Mouse (Mus musculus): Measurements from ENCODE around the gene Tnfrsf4. TPM values are rescaled to one million over a fixed set of nuclear protein-coding genes. Genes with fewer than 3 reads are reported as not detected.

Gene Tnfrsf4
- polyA plus RNA-seq, 1 experiment = 2.3 TPM

GRCm38 (mm10) chr4:155992241-155992905, 21.3 kb upstream of the Tnfrsf4 start, which contains the start of the genes B3galt6 and Sdf4:
B3galt6 (minus strand) TSS chr4:155992649.
Sdf4 (plus strand) TSS chr4:155992872.
- H3K36me3 ChIP-seq (replicated peaks; ENCODE audit: low read length) = peaks cover 30% of the 10 kb centered on the region
- H3K4me3 ChIP-seq (replicated peaks) = peak within 1 kb of the TSS; percentile 99
- no peaks in the 10 kb centered on the region for H3K27me3 ChIP-seq (replicated peaks)
- TF ChIP-seq FLI1 (IDR thresholded peaks at IDR 0.05; ENCODE audit: low read length) (no peak), GATA1 (IDR thresholded peaks at IDR 0.05; ENCODE audit: borderline replicate concordance, low read length) (no peak)
- no peaks in the 10 kb centered on the region for H3K9me3 ChIP-seq
- peaks cover 55% of the 10 kb centered on the region for H3K4me1 ChIP-seq

GRCm38 (mm10) chr4:155992906-155993547, 20.6 kb upstream of the Tnfrsf4 start:
- H3K9me3 ChIP-seq = no peaks in the 10 kb centered on the region
- H3K27me3 ChIP-seq (replicated peaks) = no peaks in the 10 kb centered on the region
- peak overlapping the region; percentile 97 for H3K4me3 ChIP-seq (replicated peaks)
- no peak for TF ChIP-seq GATA1 (IDR thresholded peaks at IDR 0.05; ENCODE audit: borderline replicate concordance, low read length)
- no peak for TF ChIP-seq FLI1 (IDR thresholded peaks at IDR 0.05; ENCODE audit: low read length)
- H3K4me1 ChIP-seq = peaks cover 60% of the 10 kb centered on the region
- H3K36me3 ChIP-seq (replicated peaks; ENCODE audit: low read length) = peaks cover 37% of the 10 kb centered on the region

GRCm38 (mm10) chr4:155993606-155994005, 20.0 kb upstream of the Tnfrsf4 start:
- H3K36me3 ChIP-seq (replicated peaks; ENCODE audit: low read length) = peaks cover 42% of the 10 kb centered on the region
- H3K4me3 ChIP-seq (replicated peaks) = peak overlapping the region; percentile 97
- peaks cover 57% of the 10 kb centered on the region for H3K4me1 ChIP-seq
- TF ChIP-seq GATA1 (IDR thresholded peaks at IDR 0.05; ENCODE audit: borderline replicate concordance, low read length) (no peak), FLI1 (IDR thresholded peaks at IDR 0.05; ENCODE audit: low read length) (no peak)
- H3K27me3 ChIP-seq (replicated peaks) = no peaks in the 10 kb centered on the region
- no peaks in the 10 kb centered on the region for H3K9me3 ChIP-seq

- Histone ChIP-seq H3K4me3 (replicated peaks) (no peak overlapping the region), H3K36me3 (replicated peaks; ENCODE audit: low read length) (peaks cover 92% of the 10 kb centered on the region), H3K4me1 (0 out of 2 replicates have a peak, but pooled peaks cover 3% of the 10 kb centered on the region), H3K9me3 (no peaks in the 10 kb centered on the region), H3K27me3 (replicated peaks) (no peaks in the 10 kb centered on the region)
- TF ChIP-seq FLI1 (IDR thresholded peaks at IDR 0.05; ENCODE audit: low read length) = no peak
Observed at GRCm38 (mm10) chr4:156004109-156004508, 9.5 kb upstream of the Tnfrsf4 start.

- TF ChIP-seq FLI1 (IDR thresholded peaks at IDR 0.05; ENCODE audit: low read length) (no peak), GATA1 (IDR thresholded peaks at IDR 0.05; ENCODE audit: borderline replicate concordance, low read length) (no peak)
- peaks cover 96% of the 10 kb centered on the region for H3K36me3 ChIP-seq (replicated peaks; ENCODE audit: low read length)
Observed at GRCm38 (mm10) chr4:156008369-156008768, 5.3 kb upstream of the Tnfrsf4 start.

GRCm38 (mm10) chr4:156014436-156014835, 793 bp downstream of the Tnfrsf4 start:
- Histone ChIP-seq H3K4me1 (peaks cover 28% of the 10 kb centered on the region), H3K36me3 (replicated peaks; ENCODE audit: low read length) (peaks cover 88% of the 10 kb centered on the region), H3K9me3 (no peaks in the 10 kb centered on the region), H3K4me3 (replicated peaks) (no peak overlapping the region), H3K27me3 (replicated peaks) (no peaks in the 10 kb centered on the region)
- TF ChIP-seq GATA1 (IDR thresholded peaks at IDR 0.05; ENCODE audit: borderline replicate concordance, low read length) (no peak), FLI1 (IDR thresholded peaks at IDR 0.05; ENCODE audit: low read length) (no peak)

More at GRCm38 (mm10) chr4:156008369-156008768, 5.3 kb upstream of the Tnfrsf4 start:
- Histone ChIP-seq H3K27me3 (replicated peaks) (no peaks in the 10 kb centered on the region), H3K4me3 (replicated peaks) (no peak overlapping the region), H3K4me1 (peaks cover 12% of the 10 kb centered on the region; the same call in 1 of the 2 replicates), H3K9me3 (no peaks in the 10 kb centered on the region)

- TF ChIP-seq GATA1 (IDR thresholded peaks at IDR 0.05; ENCODE audit: borderline replicate concordance, low read length) = no peak
- Histone ChIP-seq H3K9me3 (no peaks in the 10 kb centered on the region), H3K27me3 (replicated peaks) (no peaks in the 10 kb centered on the region), H3K36me3 (replicated peaks; ENCODE audit: low read length) (peaks cover 84% of the 10 kb centered on the region), H3K4me3 (replicated peaks) (no peak overlapping the region), H3K4me1 (peaks cover 20% of the 10 kb centered on the region)
Observed at GRCm38 (mm10) chr4:156019771-156020170, 6.1 kb downstream of the Tnfrsf4 start.

GRCm38 (mm10) chr4:156021381-156021780, 7.7 kb downstream of the Tnfrsf4 start:
- Histone ChIP-seq H3K36me3 (replicated peaks; ENCODE audit: low read length) (peaks cover 83% of the 10 kb centered on the region), H3K9me3 (no peaks in the 10 kb centered on the region), H3K4me3 (replicated peaks) (no peak overlapping the region), H3K4me1 (peaks cover 24% of the 10 kb centered on the region), H3K27me3 (replicated peaks) (no peaks in the 10 kb centered on the region)
- no peak for TF ChIP-seq GATA1 (IDR thresholded peaks at IDR 0.05; ENCODE audit: borderline replicate concordance, low read length)
- TF ChIP-seq FLI1 (IDR thresholded peaks at IDR 0.05; ENCODE audit: low read length) = no peak

- H3K4me3 ChIP-seq (replicated peaks) = no peak overlapping the region
- no peaks in the 10 kb centered on the region for H3K27me3 ChIP-seq (replicated peaks)
- peaks cover 84% of the 10 kb centered on the region for H3K36me3 ChIP-seq (replicated peaks; ENCODE audit: low read length)
- TF ChIP-seq GATA1 (IDR thresholded peaks at IDR 0.05; ENCODE audit: borderline replicate concordance, low read length) = no peak
- TF ChIP-seq FLI1 (IDR thresholded peaks at IDR 0.05; ENCODE audit: low read length) = no peak
- H3K9me3 ChIP-seq = no peaks in the 10 kb centered on the region
- peaks cover 30% of the 10 kb centered on the region for H3K4me1 ChIP-seq
Observed at GRCm38 (mm10) chr4:156021942-156022419, 8.3 kb downstream of the Tnfrsf4 start.

- TF ChIP-seq GATA1 (IDR thresholded peaks at IDR 0.05; ENCODE audit: borderline replicate concordance, low read length) (no peak), FLI1 (IDR thresholded peaks at IDR 0.05; ENCODE audit: low read length) (no peak)
- Histone ChIP-seq H3K36me3 (replicated peaks; ENCODE audit: low read length) (peaks cover 91% of the 10 kb centered on the region), H3K4me1 (peaks cover 45% of the 10 kb centered on the region)
Observed at GRCm38 (mm10) chr4:156023520-156023919, 9.9 kb downstream of the Tnfrsf4 start.

More at GRCm38 (mm10) chr4:156023520-156023919, 9.9 kb downstream of the Tnfrsf4 start:
- no peaks in the 10 kb centered on the region for H3K9me3 ChIP-seq
- no peak overlapping the region for H3K4me3 ChIP-seq (replicated peaks)
- H3K27me3 ChIP-seq (replicated peaks) = no peaks in the 10 kb centered on the region

All from megakaryocyte, embryonic 14.5 days (primary cell).